ENCODE assay signal across 7 mouse cellular contexts in the genomic region with DNA sequence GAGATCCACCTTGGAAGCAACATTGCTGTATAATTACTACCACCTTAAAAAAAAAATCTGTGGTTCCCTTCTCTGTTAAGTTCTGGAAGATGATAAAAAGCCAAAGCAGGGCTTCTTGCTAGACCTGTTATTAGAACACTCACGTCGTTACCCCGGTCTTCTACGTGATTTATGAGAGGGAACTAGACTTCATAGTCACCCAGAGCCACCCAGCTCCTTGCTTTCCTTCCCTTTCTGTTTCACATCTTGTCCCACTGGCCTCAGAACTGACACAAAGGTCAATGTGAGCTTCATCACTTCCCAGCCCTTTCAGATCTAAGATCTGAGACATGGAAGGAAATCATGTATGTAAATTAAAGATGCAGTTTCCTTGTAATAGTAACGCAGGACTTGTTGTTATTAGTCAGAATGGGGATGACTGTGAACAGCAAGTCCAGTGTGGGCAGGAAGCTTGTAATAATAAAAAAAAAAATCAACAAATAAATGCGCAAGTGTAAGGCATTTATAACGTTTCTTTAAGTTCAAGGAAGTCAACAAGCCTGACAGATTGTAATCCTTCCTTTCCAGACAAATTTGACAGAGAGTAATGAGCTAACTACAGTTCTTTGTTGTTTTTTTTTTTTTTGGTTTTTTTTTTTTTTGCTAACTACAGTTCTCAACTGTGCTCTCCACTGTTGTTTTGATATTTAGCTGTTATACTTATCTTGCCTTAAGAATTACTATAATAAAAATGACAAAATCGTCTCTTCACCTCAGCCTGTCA. TPM values are rescaled to one million over a fixed set of nuclear protein-coding genes. Genes with fewer than 3 reads are reported as not detected.
DNase-seq lines count a peak whose midpoint lies in the region; ATAC-seq lines count a peak whose summit lies in the region.

No protein-coding gene starts in this region.

- 30% methylated on average over 8 of the region's 8 CpGs for WGBS in lung, embryonic 16.5 days
- 63% methylated on average over 8 of the region's 8 CpGs for WGBS in embryonic facial prominence, embryonic 13.5 days
- WGBS in limb, embryonic 15.5 days: 27% methylated on average over 8 of the region's 8 CpGs
- WGBS in heart, embryonic 12.5 days: 59% methylated on average over 8 of the region's 8 CpGs

- peaks cover 10% of the 10 kb centered on the region for H3K36me3 ChIP-seq in lung, embryonic 16.5 days (ENCODE audit: control insufficient read depth, insufficient read depth, low read length)
- peaks cover 17% of the 10 kb centered on the region for H3K36me3 ChIP-seq in embryonic facial prominence, embryonic 13.5 days
- peaks cover 15% of the 10 kb centered on the region for H3K36me3 ChIP-seq in limb, embryonic 15.5 days
- H3K36me3 ChIP-seq in splenic B cell, adult 2 months (ENCODE audit: control insufficient read depth, insufficient read depth, low read length, poor library complexity, severe bottlenecking): peaks cover 3% of the 10 kb centered on the region; the same call in 1 of the 2 replicates
- peaks cover 12% of the 10 kb centered on the region for H3K36me3 ChIP-seq in heart, embryonic 12.5 days

- DNase-seq in lung, postnatal 14 days: no peak
- peak; percentile 27 for DNase-seq in splenic B cell, adult 2 months (ENCODE audit: low read depth, low spot score)
- DNase-seq in retina, postnatal 1 day: no peak

- H3K9ac ChIP-seq in lung, embryonic 16.5 days (ENCODE audit: low read length): peak overlapping the region; percentile 19; the same call in 1 of the 2 replicates
- H3K9ac ChIP-seq in embryonic facial prominence, embryonic 13.5 days: no peak overlapping the region
- H3K9ac ChIP-seq in limb, embryonic 15.5 days: no peak overlapping the region
- H3K9ac ChIP-seq in heart, embryonic 12.5 days: no peak overlapping the region

- H3K4me2 ChIP-seq in lung, embryonic 16.5 days (ENCODE audit: low read depth, low read length): peak overlapping the region; percentile 69; the same call in 1 of the 2 replicates
- H3K4me2 ChIP-seq in embryonic facial prominence, embryonic 13.5 days: peak overlapping the region; percentile 70
- peak overlapping the region; percentile 59; the same call in 1 of the 2 replicates for H3K4me2 ChIP-seq in limb, embryonic 15.5 days
- no peak overlapping the region for H3K4me2 ChIP-seq in heart, embryonic 12.5 days

- no peak overlapping the region for H3K4me3 ChIP-seq in lung, embryonic 16.5 days (ENCODE audit: low read length)
- peak overlapping the region; percentile 80; the same call in 1 of the 2 replicates for H3K4me3 ChIP-seq in embryonic facial prominence, embryonic 13.5 days
- peak overlapping the region; percentile 75; the same call in 1 of the 2 replicates for H3K4me3 ChIP-seq in limb, embryonic 15.5 days
- H3K4me3 ChIP-seq in heart, embryonic 12.5 days: no peak overlapping the region

- H3K4me1 ChIP-seq in lung, embryonic 16.5 days (replicated peaks; ENCODE audit: control insufficient read depth, insufficient read depth, low read length): peaks cover 6% of the 10 kb centered on the region
- H3K4me1 ChIP-seq in embryonic facial prominence, embryonic 13.5 days: peaks cover 12% of the 10 kb centered on the region
- peaks cover 7% of the 10 kb centered on the region; the same call in 1 of the 2 replicates for H3K4me1 ChIP-seq in limb, embryonic 15.5 days
- H3K4me1 ChIP-seq in heart, embryonic 12.5 days (replicated peaks): peaks cover 5% of the 10 kb centered on the region

- no peak for ATAC-seq in lung, embryonic 16.5 days (ENCODE audit: low read depth)
- ATAC-seq in embryonic facial prominence, embryonic 13.5 days (ENCODE audit: insufficient number of reproducible peaks, insufficient read depth, low FRiP score, low TSS enrichment, low read depth): no peak
- no peak for ATAC-seq in limb, embryonic 15.5 days (ENCODE audit: insufficient number of reproducible peaks, low FRiP score, low TSS enrichment, low read depth)
- ATAC-seq in heart, embryonic 12.5 days (ENCODE audit: insufficient number of reproducible peaks, low FRiP score): no peak

- H3K27ac ChIP-seq in lung, embryonic 16.5 days (ENCODE audit: low read length): no peak overlapping the region
- H3K27ac ChIP-seq in embryonic facial prominence, embryonic 13.5 days: no peak overlapping the region
- no peak overlapping the region for H3K27ac ChIP-seq in limb, embryonic 15.5 days
- no peak overlapping the region for H3K27ac ChIP-seq in heart, embryonic 12.5 days (ENCODE audit: poor library complexity, severe bottlenecking)

- H3K27me3 ChIP-seq in lung, embryonic 16.5 days (ENCODE audit: control insufficient read depth, insufficient read depth, low read depth, low read length): no peaks in the 10 kb centered on the region
- H3K27me3 ChIP-seq in embryonic facial prominence, embryonic 13.5 days: no peaks in the 10 kb centered on the region
- H3K27me3 ChIP-seq in limb, embryonic 15.5 days: no peaks in the 10 kb centered on the region
- H3K27me3 ChIP-seq in splenic B cell, adult 2 months (ENCODE audit: control insufficient read depth, insufficient read depth, low read length, poor library complexity, severe bottlenecking): no peaks in the 10 kb centered on the region; the same call in 1 of the 2 replicates
- H3K27me3 ChIP-seq in heart, embryonic 12.5 days (replicated peaks): no peaks in the 10 kb centered on the region

- H3K9me3 ChIP-seq in lung, embryonic 16.5 days (ENCODE audit: control insufficient read depth, low read length): no peaks in the 10 kb centered on the region
- H3K9me3 ChIP-seq in embryonic facial prominence, embryonic 13.5 days: no peaks in the 10 kb centered on the region
- H3K9me3 ChIP-seq in limb, embryonic 15.5 days: no peaks in the 10 kb centered on the region
- H3K9me3 ChIP-seq in heart, embryonic 12.5 days (replicated peaks): no peaks in the 10 kb centered on the region

RNA-seq across cellular contexts. Expression of gene Utp6, which starts 1.2 kb away (rescaled TPM):
- polyA plus RNA-seq in lung, embryonic 16.5 days (2015; fragmentation: Nextera tagmentation; extraction: Ambion mirVana): 41.5 and 46.6 TPM in 2 replicates
- 61.3 and 64.6 TPM in 2 replicates for polyA plus RNA-seq in embryonic facial prominence, embryonic 13.5 days (2015; fragmentation: Nextera tagmentation; extraction: Ambion mirVana)
- polyA plus RNA-seq in limb, embryonic 15.5 days (2015; fragmentation: Nextera tagmentation; extraction: Ambion mirVana): 43.3 and 44.8 TPM in 2 replicates
- polyA plus RNA-seq in heart, embryonic 12.5 days (2016; fragmentation: Nextera tagmentation; extraction: Ambion mirVana): 39.1 and 40.2 TPM in 2 replicates

RNA-seq across cellular contexts. Expression of gene Suz12, which starts 29.5 kb away (rescaled TPM):
- polyA plus RNA-seq in lung, embryonic 16.5 days (2015; fragmentation: Nextera tagmentation; extraction: Ambion mirVana): 18.1 and 18.4 TPM in 2 replicates
- polyA plus RNA-seq in embryonic facial prominence, embryonic 13.5 days (2015; fragmentation: Nextera tagmentation; extraction: Ambion mirVana): 24.3 and 28.7 TPM in 2 replicates
- 13.2 and 17.3 TPM in 2 replicates for polyA plus RNA-seq in limb, embryonic 15.5 days (2015; fragmentation: Nextera tagmentation; extraction: Ambion mirVana)
- polyA plus RNA-seq in heart, embryonic 12.5 days (2016; fragmentation: Nextera tagmentation; extraction: Ambion mirVana): 22.7 and 25.4 TPM in 2 replicates

Comparison
In these comparisons a context has a peak if more than half of its experiments do, and no peak if none do; other contexts are left out.
1. H3K4me3 ChIP-seq: peak in embryonic facial prominence, embryonic 13.5 days (single experiment) and limb, embryonic 15.5 days (single experiment); none in lung, embryonic 16.5 days (single experiment) and heart, embryonic 12.5 days (single experiment).